Mouse (Mus musculus): ENCODE measurements around the gene Elof1. TPM values are rescaled to one million over a fixed set of nuclear protein-coding genes. Genes with fewer than 3 reads are reported as not detected.

Gene Elof1
- polyA plus RNA-seq, 1 experiment from 2014 or later, result 119 TPM

- H3K27ac ChIP-seq (replicated peaks), result no peak overlapping the region; the same call in 1 of the 2 replicates
- ATAC-seq (ENCODE audit: low FRiP score, low TSS enrichment) (no peak), DNase-seq (ENCODE audit: low spot score) (no peak)
- no peaks in the 10 kb centered on the region for H3K9me3 ChIP-seq (ENCODE audit: control insufficient read depth, low read length)
- no peak overlapping the region for H3K4me2 ChIP-seq (replicated peaks; ENCODE audit: low read depth)
- 70% methylated on average over 9 of the region's 9 CpGs for WGBS
- no peak overlapping the region for H3K9ac ChIP-seq (ENCODE audit: low read length)
- no peaks in the 10 kb centered on the region for H3K36me3 ChIP-seq (ENCODE audit: control insufficient read depth, insufficient read depth, low read length)
- H3K27me3 ChIP-seq (ENCODE audit: control insufficient read depth, insufficient read depth, low read length), result no peaks in the 10 kb centered on the region
- H3K4me3 ChIP-seq (ENCODE audit: low read depth, low read length), result no peak overlapping the region
- TF ChIP-seq EP300 (optimal IDR thresholded peaks at IDR 0.05), result no peak
- TF ChIP-seq CTCF (IDR thresholded peaks at IDR 0.05; ENCODE audit: low read depth), result no peak
- H3K4me1 ChIP-seq (replicated peaks; ENCODE audit: control insufficient read depth, insufficient read depth), result 0 out of 2 replicates have a peak, but pooled peaks cover 4% of the 10 kb centered on the region
These were observed 45.3 kb upstream of the Elof1 start for GRCm38 (mm10) chr9:22162305-22162704.

- TF ChIP-seq CTCF (IDR thresholded peaks at IDR 0.05; ENCODE audit: low read depth) (no peak), EP300 (optimal IDR thresholded peaks at IDR 0.05) (no peak)
- no peak for ATAC-seq (ENCODE audit: low FRiP score, low TSS enrichment)
- Histone ChIP-seq H3K4me3 (ENCODE audit: low read depth, low read length) (no peak overlapping the region), H3K4me1 (replicated peaks; ENCODE audit: control insufficient read depth, insufficient read depth) (0 out of 2 replicates have a peak, but pooled peaks cover 5% of the 10 kb centered on the region), H3K9ac (ENCODE audit: low read length) (no peak overlapping the region), H3K36me3 (ENCODE audit: control insufficient read depth, insufficient read depth, low read length) (no peaks in the 10 kb centered on the region), H3K27me3 (ENCODE audit: control insufficient read depth, insufficient read depth, low read length) (no peaks in the 10 kb centered on the region), H3K4me2 (replicated peaks; ENCODE audit: low read depth) (no peak overlapping the region), H3K27ac (replicated peaks) (no peak overlapping the region), H3K9me3 (ENCODE audit: control insufficient read depth, low read length) (no peaks in the 10 kb centered on the region)
- no peak for DNase-seq (ENCODE audit: low spot score)
- 34% methylated on average over 6 of the region's 6 CpGs for WGBS
These were observed 44.3 kb upstream of the Elof1 start for GRCm38 (mm10) chr9:22161299-22161698.

- Histone ChIP-seq H3K4me1 (replicated peaks; ENCODE audit: control insufficient read depth, insufficient read depth) (0 out of 2 replicates have a peak, but pooled peaks cover 5% of the 10 kb centered on the region), H3K4me3 (ENCODE audit: low read depth, low read length) (peak overlapping the region; percentile 65), H3K4me2 (replicated peaks; ENCODE audit: low read depth) (peak overlapping the region; percentile 72), H3K27me3 (ENCODE audit: control insufficient read depth, insufficient read depth, low read length) (no peaks in the 10 kb centered on the region), H3K27ac (replicated peaks) (peak overlapping the region; percentile 93; the same call in 1 of the 2 replicates), H3K9ac (ENCODE audit: low read length) (peak overlapping the region; percentile 93), H3K36me3 (ENCODE audit: control insufficient read depth, insufficient read depth, low read length) (no peaks in the 10 kb centered on the region), H3K9me3 (ENCODE audit: control insufficient read depth, low read length) (no peaks in the 10 kb centered on the region)
- TF ChIP-seq CTCF (IDR thresholded peaks at IDR 0.05; ENCODE audit: low read depth) (no peak), EP300 (optimal IDR thresholded peaks at IDR 0.05) (no peak)
- no peak for DNase-seq (ENCODE audit: low spot score)
- 68% methylated on average over 34 of the region's 34 CpGs for WGBS
- no peak for ATAC-seq (ENCODE audit: low FRiP score, low TSS enrichment)
These were observed 40.7 kb upstream of the Elof1 start for GRCm38 (mm10) chr9:22157516-22158265.

GRCm38 (mm10) chr9:22156497-22157245 lies 39.7 kb upstream of the Elof1 start, which contains the start of gene Pigyl:
Pigyl (plus strand) TSS chr9:22156846.
- H3K36me3 ChIP-seq (ENCODE audit: control insufficient read depth, insufficient read depth, low read length), result no peaks in the 10 kb centered on the region
- peak within 1 kb of the TSS; percentile 65 for H3K4me3 ChIP-seq (ENCODE audit: low read depth, low read length)
- H3K9me3 ChIP-seq (ENCODE audit: control insufficient read depth, low read length), result no peaks in the 10 kb centered on the region
- peak; percentile 99 for DNase-seq (ENCODE audit: low spot score)
- peak within 1 kb of the TSS; percentile 93 for H3K9ac ChIP-seq (ENCODE audit: low read length)
- H3K27ac ChIP-seq (replicated peaks), result peak within 1 kb of the TSS; percentile 93
- peak within 1 kb of the TSS; percentile 72 for H3K4me2 ChIP-seq (replicated peaks; ENCODE audit: low read depth)
- TF ChIP-seq EP300 (optimal IDR thresholded peaks at IDR 0.05), result no peak
- TF ChIP-seq CTCF (IDR thresholded peaks at IDR 0.05; ENCODE audit: low read depth), result peak; percentile 59
- peak; percentile 98 for ATAC-seq (ENCODE audit: low FRiP score, low TSS enrichment)
- 0 out of 2 replicates have a peak, but pooled peaks cover 5% of the 10 kb centered on the region for H3K4me1 ChIP-seq (replicated peaks; ENCODE audit: control insufficient read depth, insufficient read depth)
- under 1% methylated on average over 65 of the region's 65 CpGs for WGBS
- no peaks in the 10 kb centered on the region for H3K27me3 ChIP-seq (ENCODE audit: control insufficient read depth, insufficient read depth, low read length)

GRCm38 (mm10) chr9:22155614-22156013 lies 38.6 kb upstream of the Elof1 start:
- ATAC-seq (ENCODE audit: low FRiP score, low TSS enrichment) (peak; percentile 22), DNase-seq (ENCODE audit: low spot score) (peak; percentile 73)
- Histone ChIP-seq H3K9ac (ENCODE audit: low read length) (no peak overlapping the region; the same call in 1 of the 2 replicates), H3K27me3 (ENCODE audit: control insufficient read depth, insufficient read depth, low read length) (no peaks in the 10 kb centered on the region), H3K36me3 (ENCODE audit: control insufficient read depth, insufficient read depth, low read length) (no peaks in the 10 kb centered on the region), H3K27ac (replicated peaks) (no peak overlapping the region), H3K4me3 (ENCODE audit: low read depth, low read length) (no peak overlapping the region), H3K4me1 (replicated peaks; ENCODE audit: control insufficient read depth, insufficient read depth) (0 out of 2 replicates have a peak, but pooled peaks cover 5% of the 10 kb centered on the region), H3K9me3 (ENCODE audit: control insufficient read depth, low read length) (no peaks in the 10 kb centered on the region), H3K4me2 (replicated peaks; ENCODE audit: low read depth) (peak overlapping the region; percentile 27; the same call in 1 of the 2 replicates)
- TF ChIP-seq EP300 (optimal IDR thresholded peaks at IDR 0.05), result no peak
- peak; percentile 88 for TF ChIP-seq CTCF (IDR thresholded peaks at IDR 0.05; ENCODE audit: low read depth)
- 20% methylated on average over 10 of the region's 10 CpGs for WGBS

All from stomach, postnatal 0 days (tissue).